Mouse (Mus musculus) gastrocnemius, adult 8-10 months (tissue): ENCODE measurements around the gene Dpp8. TPM values are rescaled to one million over a fixed set of nuclear protein-coding genes. Genes with fewer than 3 reads are reported as not detected.

Experiments used
- DNase-seq, 2 experiments: peaks; one replicate each; pipeline ENCODE4 v3.0.0; 2022; ENCODE audit warnings: low spot score in 2 of 2
- total RNA-seq, 4 experiments: library from RNA; stranded (reverse); gene quantifications; 2 replicates each; pipeline ENCODE4 v1.2.4; 2022

Gene Dpp8
- total RNA-seq, 4 experiments from 2014 or later = 96.7 to 118 (median 110) TPM

DNA sequence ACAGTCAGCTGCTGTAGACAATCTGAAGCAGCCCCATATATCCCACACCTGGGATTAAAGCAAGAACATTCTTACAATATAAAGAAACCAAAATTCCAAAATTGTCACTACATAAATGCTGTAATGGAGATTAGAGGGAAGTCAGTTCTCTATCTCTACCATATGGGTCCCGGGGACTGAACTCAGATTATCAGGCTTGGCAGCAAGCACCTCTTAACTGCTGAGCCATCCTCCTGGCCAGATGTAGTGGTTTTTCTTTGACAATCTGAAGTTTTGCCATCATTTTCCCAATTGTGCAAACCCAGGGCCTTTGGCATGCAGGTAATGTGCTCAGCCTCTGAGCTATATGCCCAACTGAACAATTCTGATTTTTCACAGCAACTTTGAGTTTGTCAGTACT is 53.1 kb downstream of the Dpp8 start:
- DNase-seq = no peak

DNA sequence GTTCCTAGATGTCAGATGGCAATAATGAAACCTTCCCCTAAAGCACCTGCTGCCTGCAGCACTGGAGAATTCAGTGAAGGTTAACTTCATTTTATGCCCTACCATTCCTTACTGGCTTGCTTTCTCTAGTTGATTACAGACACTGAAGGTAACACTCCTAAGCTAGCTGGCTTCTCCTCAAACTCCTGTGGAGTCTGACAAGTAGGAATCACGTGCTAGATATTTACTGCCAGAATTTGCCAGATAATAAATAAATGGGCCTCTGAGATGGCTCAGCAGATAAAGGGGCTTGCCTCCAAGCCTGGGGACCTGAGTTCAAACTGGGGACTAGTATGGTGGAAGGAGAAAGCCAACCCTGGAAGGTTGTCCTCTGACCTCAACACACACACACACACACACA is 54.6 kb downstream of the Dpp8 start:
- DNase-seq = no peak

DNA sequence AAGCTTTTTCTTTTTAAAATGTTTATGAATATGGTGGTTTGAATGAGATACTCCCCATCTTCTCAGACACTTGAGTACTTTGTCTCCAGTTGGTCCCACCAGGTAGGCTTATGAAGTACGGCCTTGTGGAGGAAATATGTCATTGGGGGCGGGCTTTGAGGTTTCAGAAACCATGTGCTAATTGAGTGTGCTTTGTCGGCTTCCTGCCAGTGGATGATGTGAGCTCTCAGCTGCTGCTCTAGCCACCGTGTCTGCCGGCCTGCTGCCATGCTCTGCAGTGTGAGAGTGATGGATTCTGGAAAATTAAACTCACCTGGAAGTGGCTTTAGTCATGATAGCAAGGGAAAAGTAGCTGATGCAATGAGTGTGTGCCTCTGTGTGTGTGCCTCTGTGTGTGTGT is 55.3 kb downstream of the Dpp8 start:
- DNase-seq = no peak

DNA sequence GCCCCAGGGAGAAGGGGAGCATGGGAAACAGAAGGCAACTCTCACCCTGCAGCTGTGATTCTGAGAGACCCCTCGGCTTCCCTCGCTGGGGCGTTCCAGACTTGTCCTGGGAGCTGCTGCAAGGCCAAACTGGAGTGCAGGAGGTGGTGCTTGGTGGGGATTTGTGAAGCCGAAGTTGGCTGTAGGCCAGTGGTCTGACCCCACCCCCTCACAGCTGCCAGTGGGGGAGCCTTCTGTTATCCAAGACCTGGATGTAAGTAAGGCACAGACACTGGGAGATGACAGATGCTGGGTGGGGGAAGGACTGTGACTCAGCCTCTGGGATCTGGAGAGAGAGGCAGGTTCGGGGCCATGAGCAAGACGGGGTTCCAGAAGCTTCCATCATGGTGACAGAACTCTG is 62.0 kb downstream of the Dpp8 start:
- peak; percentile 58 to 70 for DNase-seq

DNA sequence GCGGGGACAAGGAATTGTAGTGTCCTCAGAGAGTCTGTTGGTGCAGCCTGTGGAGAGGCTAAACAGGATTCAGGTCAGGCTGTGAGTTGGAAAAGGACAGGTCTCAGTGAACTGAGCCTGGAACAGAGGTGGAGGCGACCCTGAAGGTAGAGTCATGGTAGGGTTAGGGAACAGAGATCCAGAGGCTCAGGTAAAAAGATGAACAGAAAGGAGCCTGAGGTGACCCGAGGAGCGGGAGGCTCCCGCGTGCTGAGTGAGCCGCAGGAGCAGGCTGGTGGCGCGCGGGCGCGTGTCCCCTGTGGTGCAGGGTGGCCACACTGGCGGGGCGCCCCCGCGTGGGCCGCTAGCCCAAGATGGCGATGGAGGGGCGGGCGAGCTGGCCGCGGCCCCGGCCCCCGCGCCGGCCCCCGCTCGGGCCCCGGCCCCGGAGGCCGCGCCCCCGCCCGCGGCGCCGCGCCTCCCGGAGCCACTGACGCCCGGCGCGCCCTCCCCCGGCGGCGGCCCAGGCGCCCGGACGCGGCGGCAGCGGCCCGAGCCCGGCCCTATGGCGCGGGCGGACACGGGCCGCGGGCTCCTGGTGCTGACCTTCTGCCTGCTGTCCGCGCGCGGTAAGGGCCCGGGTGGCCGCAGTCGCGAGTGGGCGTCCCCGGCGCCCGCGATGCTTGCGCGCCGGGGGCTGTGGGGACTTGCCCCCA is 68.9 kb downstream of the Dpp8 start, which contains the start of gene Igdcc4:
Gene Igdcc4, plus strand, starts transcription at position 496 of the 695 bp plus-strand sequence.
- peak; percentile 15 to 39 for DNase-seq

DNA sequence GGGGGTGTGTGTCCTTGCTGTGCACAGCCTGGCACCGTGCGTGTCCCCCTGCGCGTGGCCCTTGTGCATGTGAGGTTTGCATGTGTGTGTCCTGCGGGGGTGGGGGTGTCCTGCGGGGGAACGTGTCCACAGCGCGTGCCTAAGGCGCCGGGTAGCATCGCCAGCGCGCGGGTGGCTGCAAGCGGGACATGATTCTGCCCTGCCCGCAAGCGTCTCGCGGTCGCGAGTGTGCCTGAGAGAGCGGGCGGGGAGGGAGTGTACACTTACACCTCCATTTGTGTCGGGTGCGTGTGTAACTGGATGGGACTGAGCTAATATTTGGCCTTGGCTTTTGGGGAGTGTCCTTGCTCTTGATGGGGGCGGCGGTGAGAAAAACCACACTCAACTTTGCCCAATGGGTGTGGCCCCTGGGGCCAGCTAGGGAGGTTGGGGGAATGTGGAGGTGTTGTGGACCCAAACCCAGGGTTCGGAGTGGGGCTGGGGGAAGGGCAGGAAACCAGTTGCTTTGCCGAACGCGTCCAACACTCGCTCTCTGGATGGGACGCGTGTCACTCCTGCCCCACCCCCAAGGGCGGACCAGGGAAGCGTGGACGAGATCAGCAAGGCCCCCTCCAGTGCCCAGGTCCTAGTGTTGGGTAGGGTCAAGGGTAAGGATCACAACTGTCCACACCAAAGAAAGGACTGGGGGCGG is 69.6 kb downstream of the Dpp8 start:
- DNase-seq = peak; percentile 27 to 40

DNA sequence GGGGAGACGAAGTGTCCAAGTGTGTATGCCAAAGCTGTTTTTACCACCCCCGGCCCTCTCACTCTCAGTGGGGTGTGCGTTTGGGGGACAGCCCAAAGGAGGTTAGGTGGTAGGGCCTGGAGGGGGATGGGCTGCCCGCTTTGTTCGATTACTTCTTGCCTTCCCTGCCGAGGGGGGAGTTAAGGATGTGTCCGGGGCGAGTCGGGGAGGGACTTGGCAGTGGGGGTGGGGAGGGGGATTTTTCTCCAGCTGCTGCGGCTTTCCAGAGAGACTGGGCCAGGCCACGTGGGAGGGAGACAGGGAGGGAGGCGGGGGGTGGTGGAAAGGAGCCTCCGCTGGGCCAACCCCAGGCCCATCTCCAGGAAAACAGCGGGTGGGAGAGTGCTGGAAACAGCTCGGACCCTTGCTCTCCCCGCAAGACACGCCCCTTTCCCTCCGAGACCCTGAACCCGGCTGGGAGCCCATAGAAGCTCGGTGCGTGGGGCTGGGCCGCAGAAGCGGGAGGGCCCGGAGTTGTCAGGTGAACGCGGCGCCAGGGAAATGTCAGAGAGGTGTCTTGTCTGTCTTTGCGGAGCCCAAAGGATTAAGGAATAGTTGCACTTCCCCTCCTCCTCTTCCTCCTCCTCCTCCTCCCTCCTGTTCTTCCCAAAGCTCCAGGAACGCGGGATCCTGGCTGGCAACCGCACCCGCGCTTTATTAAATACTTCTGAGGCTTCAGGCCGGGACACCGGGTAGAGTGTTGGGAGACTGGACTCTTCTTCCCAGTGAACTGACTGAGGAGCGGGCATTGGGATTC is 70.4 kb downstream of the Dpp8 start:
- no peak for DNase-seq

- no peak for DNase-seq
These were observed 71.0 kb downstream of the Dpp8 start for GRCm38 (mm10) chr9:65103173-65103752.

DNA sequence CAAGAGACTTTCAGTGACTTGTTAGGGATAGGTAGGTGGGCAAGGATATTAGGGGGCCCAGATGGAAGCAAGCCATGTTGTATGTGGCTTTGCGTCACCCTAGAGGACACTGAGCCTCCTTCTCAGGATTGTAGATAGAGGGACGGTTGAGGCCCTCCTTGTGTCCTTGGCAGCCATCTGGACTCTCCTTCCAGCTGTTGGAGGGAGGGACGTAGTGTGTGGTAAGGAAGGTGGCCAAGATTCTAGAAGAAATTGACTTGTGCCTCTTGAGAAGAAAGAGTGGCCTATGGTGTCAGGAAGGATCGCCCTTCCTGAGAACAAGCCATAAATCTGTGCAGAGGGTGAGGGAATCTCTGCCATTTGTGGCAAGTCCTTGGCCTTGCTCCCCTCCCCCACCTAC is 74.6 kb downstream of the Dpp8 start:
- no peak for DNase-seq

- no peak for DNase-seq
These were observed 75.7 kb downstream of the Dpp8 start for GRCm38 (mm10) chr9:65107893-65108292.

DNA sequence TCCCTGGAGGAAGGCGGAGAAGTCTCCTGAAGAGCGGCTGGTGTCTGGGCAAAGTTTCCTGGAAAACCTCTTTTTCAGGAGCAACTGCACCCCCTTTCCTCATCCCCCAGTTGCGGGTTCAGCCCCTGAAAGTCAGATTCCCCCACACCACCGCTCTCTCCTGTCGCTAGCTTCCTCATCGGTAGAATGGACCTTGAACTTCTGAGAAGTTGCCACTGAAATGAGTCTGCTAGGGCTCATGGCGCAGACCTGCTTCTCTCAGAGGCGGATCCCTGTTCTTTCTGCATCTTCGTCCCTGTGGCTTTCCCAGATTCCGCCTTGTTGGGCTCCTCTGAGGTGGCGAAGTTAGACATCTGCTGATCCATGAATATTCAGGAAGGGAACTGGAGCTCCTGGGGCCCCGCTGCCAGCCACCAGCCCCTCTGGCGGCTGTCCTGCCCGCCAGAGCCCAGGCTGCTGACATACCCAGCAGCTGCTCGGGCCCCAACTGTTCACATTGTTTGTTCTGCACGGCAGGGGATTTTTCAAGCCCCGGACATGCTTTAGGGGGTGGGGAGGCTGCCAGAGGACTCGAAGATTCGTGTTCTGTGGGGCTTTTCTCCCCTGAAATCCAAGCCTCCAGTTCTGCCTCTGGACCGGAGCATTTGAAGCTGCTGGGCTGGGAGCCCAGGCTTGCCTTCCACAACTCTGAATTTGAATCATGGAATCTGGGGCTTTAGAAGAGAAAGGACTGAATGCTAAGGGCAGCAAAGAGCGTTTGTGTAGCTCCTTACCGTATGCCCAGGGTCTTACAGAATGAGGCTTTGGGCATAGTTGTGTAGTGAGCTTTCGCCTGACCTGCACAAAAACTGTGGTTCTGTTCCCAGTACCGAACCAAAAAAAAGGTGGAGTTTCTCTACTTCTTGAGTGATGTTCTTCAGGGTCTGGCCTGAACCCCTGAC is 77.2 kb downstream of the Dpp8 start:
- DNase-seq = peak in 1 of 2 experiments; percentile 38

DNA sequence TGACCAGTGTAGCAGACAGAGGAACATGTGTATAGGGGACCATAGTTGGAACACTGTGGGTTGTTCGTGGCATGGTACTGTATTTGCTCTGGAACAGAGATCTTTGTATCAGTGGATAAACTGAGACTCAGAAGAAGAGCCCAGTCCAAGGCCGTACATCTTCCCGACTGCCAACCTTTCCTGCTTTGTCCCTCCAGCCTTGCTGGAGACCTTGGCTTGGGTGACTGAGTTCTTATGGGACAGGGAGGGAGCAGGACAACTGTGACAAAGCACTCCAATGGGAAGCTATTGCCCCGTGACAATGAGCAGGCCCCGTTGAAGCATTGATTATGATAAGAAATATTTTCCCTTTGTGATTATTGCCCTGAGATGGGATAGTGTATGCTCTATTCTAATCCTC is 79.5 kb downstream of the Dpp8 start:
- no peak for DNase-seq

- DNase-seq = peak in 1 of 2 experiments; percentile 35
These were observed 81.5 kb downstream of the Dpp8 start for GRCm38 (mm10) chr9:65113694-65114093.

GRCm38 (mm10) chr9:65115891-65116290 is 83.7 kb downstream of the Dpp8 start:
- peak; percentile 30 to 44 for DNase-seq

DNA sequence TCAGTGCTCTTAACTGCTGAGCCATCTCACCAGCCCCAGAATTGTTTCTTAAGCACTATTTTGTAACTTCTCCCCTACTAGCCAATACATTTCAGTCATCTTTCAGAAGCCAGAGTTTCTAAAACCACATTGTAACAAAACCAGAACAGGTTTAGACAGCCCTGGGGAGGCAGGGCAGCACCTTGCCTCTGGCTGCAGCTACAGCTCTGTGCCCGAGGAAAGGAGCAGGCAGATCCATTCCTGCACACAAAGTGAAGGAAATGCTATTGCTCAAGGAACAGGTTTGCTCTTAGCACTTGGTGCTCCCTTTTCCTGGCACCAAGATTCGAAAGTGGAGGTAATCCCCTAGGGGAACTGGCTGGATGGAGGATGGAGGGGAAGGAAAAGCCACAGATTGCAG is 85.3 kb downstream of the Dpp8 start:
- no peak for DNase-seq

- peak; percentile 65 to 67 for DNase-seq
These were observed 88.7 kb downstream of the Dpp8 start for GRCm38 (mm10) chr9:65120935-65121334.

- DNase-seq = no peak
These were observed 90.3 kb downstream of the Dpp8 start for GRCm38 (mm10) chr9:65122545-65122944.

DNA sequence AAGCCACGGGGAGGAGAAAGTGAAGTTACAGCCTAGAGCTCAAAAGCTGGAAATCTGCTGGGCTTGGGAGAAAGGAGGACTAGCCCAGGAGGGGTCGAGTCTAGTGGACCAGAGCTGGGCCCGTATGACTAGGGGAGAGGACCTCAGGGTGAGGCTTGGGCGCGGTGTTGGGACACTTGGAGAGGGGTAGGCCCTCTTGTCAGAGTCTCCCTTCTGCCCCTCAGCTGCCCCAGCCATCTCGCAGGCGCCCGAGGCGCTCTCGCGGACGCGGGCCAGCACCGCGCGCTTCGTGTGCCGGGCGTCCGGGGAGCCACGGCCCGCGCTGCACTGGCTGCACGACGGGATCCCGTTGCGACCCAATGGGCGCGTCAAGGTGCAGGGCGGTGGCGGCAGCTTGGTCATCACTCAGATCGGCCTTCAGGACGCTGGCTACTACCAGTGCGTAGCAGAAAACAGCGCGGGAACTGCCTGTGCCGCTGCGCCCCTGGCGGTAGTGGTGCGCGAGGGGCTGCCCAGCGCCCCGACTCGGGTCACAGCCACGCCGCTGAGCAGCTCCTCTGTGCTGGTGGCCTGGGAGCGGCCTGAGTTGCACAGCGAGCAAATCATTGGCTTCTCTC is 91.4 kb downstream of the Dpp8 start:
- DNase-seq = no peak

DNA sequence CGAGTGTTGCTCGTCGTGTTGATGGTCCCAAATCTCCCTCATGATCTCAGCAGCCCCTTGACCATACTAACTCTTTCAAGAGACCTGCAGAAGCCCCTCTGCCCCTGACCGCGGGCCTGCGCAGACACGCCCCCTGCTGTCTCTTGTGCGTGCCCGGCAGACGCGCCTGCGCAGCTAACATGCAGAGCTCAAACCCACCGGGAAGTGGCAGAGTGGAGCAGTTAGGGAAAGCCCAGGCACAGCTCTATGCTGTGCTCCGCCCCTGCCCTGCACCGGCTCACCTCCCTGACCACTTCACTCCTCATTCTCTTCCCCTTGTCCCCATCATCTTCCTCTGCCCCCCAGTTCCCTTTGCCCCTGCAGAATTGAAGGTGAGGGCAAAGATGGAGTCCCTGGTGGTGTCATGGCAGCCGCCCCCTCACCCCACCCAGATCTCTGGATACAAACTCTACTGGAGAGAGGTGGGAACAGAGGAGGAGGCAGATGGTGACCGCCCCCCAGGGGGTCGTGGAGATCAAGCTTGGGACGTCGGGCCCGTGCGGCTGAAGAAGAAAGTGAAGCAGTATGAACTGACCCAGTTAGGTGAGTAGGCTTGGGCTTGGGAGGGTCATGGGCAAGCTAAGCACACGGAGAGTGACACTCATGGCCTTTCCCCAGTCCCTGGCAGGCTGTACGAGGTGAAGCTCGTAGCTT is 96.1 kb downstream of the Dpp8 start:
- no peak for DNase-seq

DNA sequence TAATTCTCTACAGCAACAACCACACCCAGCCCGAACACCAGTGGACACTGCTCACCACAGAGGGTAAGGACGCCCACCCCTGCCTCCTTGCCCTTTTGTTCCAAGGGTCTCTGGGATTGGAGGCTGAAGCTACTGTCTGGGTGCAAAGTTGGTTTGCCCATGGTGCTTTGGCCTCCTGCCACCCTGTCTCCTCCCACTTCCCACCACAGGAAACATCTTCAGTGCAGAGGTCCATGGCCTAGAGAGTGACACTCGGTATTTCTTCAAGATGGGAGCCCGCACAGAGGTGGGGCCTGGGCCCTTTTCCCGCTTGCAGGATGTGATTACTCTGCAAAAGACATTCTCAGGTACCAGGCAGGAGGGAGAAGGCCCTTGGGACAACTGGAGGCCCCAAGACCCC is 99.5 kb downstream of the Dpp8 start:
- no peak for DNase-seq
